Mouse (Mus musculus) intestine, postnatal 0 days (tissue): ENCODE data around the gene Ngrn. TPM values are rescaled to one million over a fixed set of nuclear protein-coding genes. Genes with fewer than 3 reads are reported as not detected.

Experiments
- ATAC-seq: fragments of 200-750 bp; cut with Nextera tagmentation; 2 replicates; pipeline ENCODE4 v1.8.0; 2017; ENCODE audit warnings: mild to moderate bottlenecking, moderate TSS enrichment, moderate library complexity
- H3K27ac ChIP-seq: fragments of 300-500 bp; sonication (generic); 2 replicates; pipeline ENCODE4 v1.5.1; 2014; ENCODE audit warnings: mild to moderate bottlenecking, low read depth, low read length, moderate library complexity
- H3K27me3 ChIP-seq: fragments of 300-500 bp; sonication (generic); replicated peaks from 2 replicates; pipeline ENCODE4 v1.6.1; 2014; ENCODE audit warnings: low read length, mixed read lengths; ENCODE audit not compliant: control insufficient read depth, insufficient read depth
- H3K36me3 ChIP-seq: fragments of 300-500 bp; sonication (generic); 2 replicates; pipeline ENCODE4 v1.6.1; 2014; ENCODE audit warnings: mild to moderate bottlenecking, moderate library complexity; ENCODE audit not compliant: control insufficient read depth, insufficient read depth
- H3K4me1 ChIP-seq: fragments of 300-500 bp; sonication (generic); replicated peaks from 2 replicates; pipeline ENCODE4 v1.6.1; 2014; ENCODE audit warnings: antibody characterized with exemption, low read length, mixed read lengths; ENCODE audit not compliant: control insufficient read depth, insufficient read depth
- H3K4me2 ChIP-seq: fragments of 300-500 bp; sonication (generic); replicated peaks from 2 replicates; pipeline ENCODE4 v1.6.1; 2014; ENCODE audit warnings: low read depth, mild to moderate bottlenecking, moderate library complexity
- H3K4me3 ChIP-seq: fragments of 300-500 bp; sonication (generic); 2 replicates; pipeline ENCODE4 v1.5.1; 2014; ENCODE audit warnings: low read depth, low read length
- H3K9ac ChIP-seq: fragments of 300-500 bp; sonication (generic); 2 replicates; pipeline ENCODE4 v1.6.1; 2014; ENCODE audit warnings: mild to moderate bottlenecking, low read depth, low read length
- H3K9me3 ChIP-seq: fragments of 300-500 bp; sonication (generic); 2 replicates; pipeline ENCODE4 v1.6.1; 2016; ENCODE audit warnings: mixed run types; ENCODE audit not compliant: control insufficient read depth
- CTCF ChIP-seq: sonication (generic); IDR thresholded peaks from 2 replicates; pipeline ENCODE4 v1.5.1; 2016; ENCODE audit warnings: low read depth, mild to moderate bottlenecking, control low read depth, antibody characterized with exemption, moderate library complexity
- WGBS: fragments of 180-500 bp; shearing (Covaris S2); extraction: QIAGEN DNeasy Blood & Tissue Kit; methylation state at CpG from one replicate; pipeline ENCODE4 v1.1.7; 2014; 5-methylcytosine and 5-hydroxymethylcytosine counted together
- polyA plus RNA-seq: library from polyadenylated mRNA; unstranded; fragments of >200 nt; fragmentation: Nextera tagmentation; extraction: Ambion mirVana; gene quantifications from 2 replicates; pipeline ENCODE4 v1.2.1, GENCODE M21; 2015

Gene Ngrn
- polyA plus RNA-seq = 28.2 and 30.2 TPM in 2 replicates

DNA sequence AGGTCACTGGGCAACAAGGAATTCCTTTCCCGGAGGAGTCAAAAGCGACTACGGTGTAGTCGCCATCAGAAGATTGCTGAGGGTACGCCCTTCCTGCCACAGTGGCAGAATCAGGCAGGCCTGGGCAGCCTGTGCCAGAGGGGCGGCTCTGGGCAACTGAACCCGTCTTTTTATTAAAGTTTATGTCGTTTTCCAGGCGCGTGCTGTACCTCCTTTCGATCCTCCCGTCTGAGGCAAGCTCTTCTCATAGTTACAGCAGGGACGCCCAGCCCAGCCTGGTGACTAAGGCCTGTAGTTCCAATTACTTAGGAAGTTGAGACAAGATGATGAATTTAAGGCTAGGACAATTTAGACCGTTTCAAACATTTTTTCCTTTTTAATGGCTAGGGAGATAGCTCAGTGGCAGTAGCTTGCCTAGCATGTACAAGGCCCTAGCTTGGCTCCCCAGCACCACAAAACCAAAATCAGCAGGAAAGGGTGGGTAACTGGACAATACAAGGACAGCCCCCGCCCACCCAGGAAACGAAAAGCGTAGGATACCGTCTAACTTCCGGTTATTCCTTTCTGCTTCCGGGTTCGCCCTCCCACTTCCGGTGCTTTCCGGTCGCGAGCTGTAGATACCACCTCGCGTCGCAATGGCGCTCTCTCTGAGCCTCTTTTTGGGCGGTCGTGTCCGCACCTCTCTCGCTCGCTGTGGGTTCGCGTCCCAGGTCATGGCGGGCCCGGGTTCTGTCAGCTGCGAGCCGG lies at the start of gene Ngrn:
Ngrn (plus strand) TSS at position 591 of the 747 bp plus-strand sequence.
- Histone ChIP-seq H3K4me2 (peak within 1 kb of the TSS; percentile 79), H3K27ac (peak within 1 kb of the TSS; percentile 76), H3K27me3 (no peaks in the 10 kb centered on the region), H3K36me3 (peaks cover 11% of the 10 kb centered on the region; the same call in 1 of the 2 replicates), H3K9ac (peak within 1 kb of the TSS; percentile 75), H3K4me3 (peak within 1 kb of the TSS; percentile 74), H3K4me1 (peaks cover 6% of the 10 kb centered on the region; the same call in 1 of the 2 replicates), H3K9me3 (no peaks in the 10 kb centered on the region)
- peak; percentile 81 for ATAC-seq
- WGBS = 24% methylated on average over 40 of the region's 40 CpGs
- peak; percentile 50 for TF ChIP-seq CTCF

DNA sequence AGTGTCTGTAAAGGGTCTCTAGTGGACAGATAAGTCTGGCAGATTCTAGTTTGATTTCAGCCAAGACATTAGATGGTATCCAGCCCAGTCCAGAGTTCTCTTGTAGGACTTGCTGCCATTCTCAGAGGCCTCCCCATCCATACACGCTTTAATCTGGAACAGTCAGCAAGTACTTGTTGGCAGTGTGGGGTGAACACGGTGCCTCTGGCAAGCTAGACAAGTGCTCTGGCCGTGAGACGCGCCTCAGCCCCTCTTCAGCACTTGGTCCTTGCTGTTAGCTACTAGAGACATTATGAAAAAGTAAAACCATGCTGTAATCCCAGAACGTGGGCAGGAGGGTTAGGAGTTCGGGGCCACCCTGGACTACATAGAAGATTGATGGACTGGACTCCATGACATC lies 47.4 kb upstream of the Ngrn start:
- Histone ChIP-seq H3K4me1 (peaks cover 7% of the 10 kb centered on the region; the same call in 1 of the 2 replicates), H3K4me3 (no peak overlapping the region), H3K27ac (no peak overlapping the region), H3K36me3 (peaks cover 48% of the 10 kb centered on the region), H3K27me3 (no peaks in the 10 kb centered on the region), H3K9me3 (no peaks in the 10 kb centered on the region), H3K4me2 (no peak overlapping the region), H3K9ac (no peak overlapping the region)
- ATAC-seq = no peak
- TF ChIP-seq CTCF = no peak
- 90% methylated on average over 7 of the region's 7 CpGs for WGBS

DNA sequence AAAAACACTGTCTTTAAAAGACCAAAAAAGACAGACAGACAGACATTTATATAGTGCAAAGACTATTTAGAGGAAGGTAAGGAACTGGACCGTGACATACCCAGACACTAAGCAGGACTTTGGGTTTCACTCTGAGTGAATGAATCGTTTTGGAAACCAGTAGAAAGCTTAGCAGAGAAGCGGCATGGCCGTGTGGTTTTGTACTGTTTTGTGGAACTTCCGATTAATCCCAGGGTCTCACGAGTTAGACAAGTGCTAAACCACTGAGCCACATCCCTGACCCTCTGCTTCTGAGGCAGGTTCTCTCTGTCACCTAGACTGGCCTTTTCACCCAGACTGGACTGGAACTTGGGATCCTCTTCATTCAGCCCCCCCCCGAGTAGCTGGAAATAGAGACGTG lies 46.6 kb upstream of the Ngrn start:
- no peak for TF ChIP-seq CTCF
- Histone ChIP-seq H3K27ac (no peak overlapping the region), H3K36me3 (peaks cover 57% of the 10 kb centered on the region), H3K9ac (no peak overlapping the region), H3K9me3 (no peaks in the 10 kb centered on the region), H3K4me2 (no peak overlapping the region), H3K27me3 (no peaks in the 10 kb centered on the region), H3K4me1 (0 out of 2 replicates have a peak, but pooled peaks cover 2% of the 10 kb centered on the region), H3K4me3 (no peak overlapping the region)
- 80% methylated on average over 8 of the region's 8 CpGs for WGBS
- no peak for ATAC-seq

DNA sequence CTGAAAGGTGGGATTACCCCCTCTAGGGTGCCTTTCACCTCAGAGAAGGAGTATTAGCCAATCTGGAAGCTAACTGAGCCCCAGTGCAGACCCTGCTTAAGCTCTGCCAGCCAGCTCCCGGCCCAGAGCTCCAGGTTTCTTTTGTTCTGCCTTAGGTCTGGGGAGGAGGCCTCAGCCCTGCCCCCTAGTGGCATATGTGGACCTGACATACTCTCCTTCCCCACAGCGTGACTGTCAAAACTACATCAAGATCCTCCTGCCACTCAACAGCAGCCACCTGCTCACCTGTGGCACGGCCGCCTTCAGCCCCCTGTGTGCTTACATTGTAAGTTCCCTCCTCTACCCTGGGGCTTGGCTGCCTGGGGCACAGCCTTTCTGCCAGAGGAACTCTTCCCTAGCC lies 45.6 kb upstream of the Ngrn start:
- Histone ChIP-seq H3K9me3 (no peaks in the 10 kb centered on the region), H3K4me3 (no peak overlapping the region), H3K4me1 (no peaks in the 10 kb centered on the region), H3K36me3 (peaks cover 66% of the 10 kb centered on the region), H3K9ac (no peak overlapping the region), H3K4me2 (no peak overlapping the region), H3K27ac (no peak overlapping the region), H3K27me3 (no peaks in the 10 kb centered on the region)
- TF ChIP-seq CTCF = peak; percentile 94
- ATAC-seq = peak; percentile 57
- WGBS = 27% methylated on average over 4 of the region's 4 CpGs

DNA sequence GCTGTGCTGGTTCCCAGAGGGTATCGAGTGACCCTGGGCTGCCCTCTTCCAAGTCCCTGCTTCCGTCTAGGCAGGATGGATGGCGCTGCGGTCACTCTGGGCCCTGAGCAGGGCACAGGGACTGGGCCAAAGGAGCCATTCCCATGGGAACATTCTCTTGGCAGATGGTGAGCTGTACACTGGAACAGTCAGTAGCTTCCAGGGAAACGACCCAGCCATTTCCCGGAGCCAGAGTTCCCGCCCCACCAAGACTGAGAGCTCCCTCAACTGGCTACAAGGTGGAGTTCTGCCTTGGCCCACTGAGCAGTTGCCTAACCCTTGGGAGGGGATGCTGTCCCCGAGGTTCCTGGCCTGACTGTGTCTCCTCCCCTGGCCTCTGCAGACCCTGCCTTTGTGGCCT lies 44.4 kb upstream of the Ngrn start:
- Histone ChIP-seq H3K4me3 (no peak overlapping the region), H3K9ac (no peak overlapping the region), H3K4me1 (no peaks in the 10 kb centered on the region), H3K9me3 (no peaks in the 10 kb centered on the region), H3K27ac (no peak overlapping the region), H3K27me3 (no peaks in the 10 kb centered on the region), H3K36me3 (peaks cover 77% of the 10 kb centered on the region), H3K4me2 (no peak overlapping the region)
- TF ChIP-seq CTCF = peak; percentile 20; the same call in 1 of the 2 replicates
- no peak for ATAC-seq
- WGBS = 81% methylated on average over 8 of the region's 8 CpGs

DNA sequence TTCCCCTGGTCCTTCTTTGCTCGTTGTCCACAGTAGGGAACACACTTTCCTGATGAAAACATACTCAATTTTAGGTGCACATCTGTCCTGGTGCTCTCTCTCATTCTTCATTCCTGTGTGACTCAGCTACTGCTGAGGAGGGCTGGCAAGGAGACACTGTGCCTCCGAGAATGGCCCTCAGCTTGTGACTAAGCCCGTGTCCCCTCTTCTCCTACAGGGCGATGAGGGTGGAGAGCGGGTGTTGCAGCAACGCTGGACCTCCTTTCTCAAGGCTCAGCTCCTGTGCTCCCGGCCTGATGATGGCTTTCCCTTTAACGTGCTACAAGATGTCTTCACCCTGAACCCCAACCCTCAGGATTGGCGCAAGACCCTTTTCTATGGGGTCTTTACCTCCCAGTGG lies 42.3 kb upstream of the Ngrn start:
- 92% methylated on average over 9 of the region's 9 CpGs for WGBS
- H3K27ac ChIP-seq = no peak overlapping the region
- no peaks in the 10 kb centered on the region for H3K9me3 ChIP-seq
- H3K27me3 ChIP-seq = no peaks in the 10 kb centered on the region
- TF ChIP-seq CTCF = no peak
- peaks cover 84% of the 10 kb centered on the region for H3K36me3 ChIP-seq
- no peak overlapping the region for H3K9ac ChIP-seq
- H3K4me1 ChIP-seq = no peaks in the 10 kb centered on the region
- ATAC-seq = no peak
- no peak overlapping the region for H3K4me3 ChIP-seq
- H3K4me2 ChIP-seq = no peak overlapping the region
